Mouse (Mus musculus): ENCODE results near the gene Dact3. TPM values are rescaled to one million over a fixed set of nuclear protein-coding genes. Genes with fewer than 3 reads are reported as not detected.

Gene Dact3
- total RNA-seq (2023) = 0.18 to 0.31 TPM in 2 of 4 replicates, not detected in the others

GRCm38 (mm10) chr7:16875310-16875325 lies at the start of gene Dact3:
Dact3 (plus strand) TSS chr7:16875317.

GRCm38 (mm10) chr7:16842645-16843063 lies 32.5 kb upstream of the Dact3 start, which contains the start of gene Prkd2:
Prkd2 (plus strand) TSS chr7:16842902.

GRCm38 (mm10) chr7:16891641-16892351 lies 16.7 kb downstream of the Dact3 start, which contains the start of gene Gng8:
Gng8 (plus strand) TSS chr7:16891786.

GRCm38 (mm10) chr7:16906281-16906680 lies 31.2 kb downstream of the Dact3 start, which contains the start of gene Ptgir:
Ptgir (plus strand) TSS chr7:16906490.

DNA sequence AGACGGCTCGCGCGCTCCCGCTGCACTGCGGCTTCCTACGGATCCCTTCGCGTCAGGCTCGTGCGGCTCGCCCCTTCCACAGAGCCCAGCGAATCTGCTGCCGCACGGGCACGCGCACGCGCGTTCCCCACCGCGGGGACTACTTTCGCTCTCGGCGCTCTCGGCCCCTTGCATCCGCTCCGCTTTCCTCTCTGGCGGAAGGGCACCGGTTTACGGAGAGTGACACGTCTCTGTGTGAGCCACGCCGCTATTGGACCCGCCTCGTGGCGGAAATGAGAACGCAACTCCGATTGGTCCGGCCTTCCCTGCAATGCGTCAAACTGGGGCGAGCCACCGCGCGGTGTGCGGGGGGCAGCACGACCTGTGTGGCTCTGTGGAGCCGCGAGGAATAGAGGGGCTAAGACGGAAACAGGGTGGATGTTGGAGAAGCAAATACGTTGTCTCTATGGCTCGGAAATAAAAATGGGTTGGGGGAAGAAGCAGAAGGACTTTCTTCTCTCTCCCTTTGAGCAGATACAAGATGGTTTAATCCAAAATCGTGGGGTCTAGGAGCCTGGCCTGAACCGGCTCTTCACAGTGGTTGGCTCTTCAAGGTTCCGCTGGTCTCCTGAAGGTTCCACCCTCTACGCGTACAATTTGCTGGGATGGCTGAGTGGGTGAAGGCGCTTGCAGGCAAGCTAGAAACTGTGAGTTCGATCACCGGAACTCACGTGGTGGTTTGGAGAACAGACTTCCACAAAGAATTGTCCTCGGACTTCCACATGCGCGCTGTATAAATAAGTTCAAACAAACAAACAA lies 49.1 kb downstream of the Dact3 start, which contains the start of gene Calm3:
Gene Calm3, minus strand, starts transcription at position 78 of the 798 bp plus-strand sequence.

Other genes starting within 250 kb of the Dact3 start
- gene Ceacam15, start 199.6 kb upstream of the Dact3 start, total RNA-seq (2023) = not detected in 4 replicates
- not detected in 4 replicates for gene Ceacam9, start 153.4 kb upstream of the Dact3 start, total RNA-seq (2023)
- gene Ap2s1, start 136.9 kb upstream of the Dact3 start, total RNA-seq (2023) = 60.3 to 84.1 TPM (median 68.1 TPM) in 4 replicates
- 159 to 185 TPM (median 165 TPM) in 4 replicates for gene Slc1a5, start 94.0 kb upstream of the Dact3 start, total RNA-seq (2023)
- 105 to 132 TPM (median 127 TPM) in 4 replicates for gene Strn4, start 59.4 kb upstream of the Dact3 start, total RNA-seq (2023)
- 23.4 to 27.1 TPM (median 24.3 TPM) in 4 replicates for gene Fkrp, start 58.6 kb upstream of the Dact3 start, total RNA-seq (2023)
- 235 to 252 TPM (median 245 TPM) in 4 replicates for gene Prkd2, start 32.4 kb upstream of the Dact3 start, total RNA-seq (2023)
- not detected in 4 replicates for gene Gng8, start 16.5 kb downstream of the Dact3 start, total RNA-seq (2023)
- 0.35 TPM in 1 of 4 replicates, not detected in the others for gene Ptgir, start 31.2 kb downstream of the Dact3 start, total RNA-seq (2023)
- gene Calm3, start 48.8 kb downstream of the Dact3 start, total RNA-seq (2023) = 109 to 120 TPM (median 113 TPM) in 4 replicates
- gene Pnmal2, start 69.4 kb downstream of the Dact3 start, total RNA-seq (2023) = not detected in 4 replicates
- gene Pnmal1, start 84.4 kb downstream of the Dact3 start, total RNA-seq (2023) = not detected in 4 replicates
- gene Gm42372, start 107.8 kb downstream of the Dact3 start, total RNA-seq (2023) = 0.22 to 0.69 TPM (median 0.47 TPM) in 4 replicates
- gene Ccdc8, start 117.4 kb downstream of the Dact3 start, total RNA-seq (2023) = 0.12 TPM in 1 of 4 replicates, not detected in the others
- gene Ppp5c, start 152.6 kb downstream of the Dact3 start, total RNA-seq (2023) = 151 to 175 TPM (median 166 TPM) in 4 replicates
- 1.2 to 4.7 TPM (median 2.5 TPM) in 4 replicates for gene Hif3a, start 187.1 kb downstream of the Dact3 start, total RNA-seq (2023)
- gene Psg16, start 198.7 kb downstream of the Dact3 start, total RNA-seq (2023) = 0.24 to 0.31 TPM in 2 of 4 replicates, not detected in the others